In the genomic region with DNA sequence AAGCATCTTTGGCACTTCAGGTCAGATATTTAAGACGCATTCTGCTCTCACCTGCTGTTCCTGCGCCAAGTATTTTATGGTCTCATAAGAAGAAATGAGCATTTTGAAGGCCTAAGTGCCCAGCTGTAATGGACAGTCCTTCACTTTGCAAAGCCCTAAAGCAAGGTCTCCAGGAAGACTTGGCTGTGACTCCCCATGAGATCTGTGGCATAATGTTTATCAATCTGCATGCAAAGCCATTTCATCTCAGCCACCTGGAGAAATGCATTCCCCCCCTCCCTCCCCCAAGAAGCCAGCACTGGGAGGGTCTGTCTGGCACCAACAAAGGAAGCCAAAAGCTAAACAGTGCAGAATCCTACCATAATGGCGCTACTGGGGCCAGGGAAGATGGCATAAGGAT, we compare ENCODE assay signal across 25 mouse cellular contexts.
"Had no signal": no experiment of that assay in that cellular context is flagged by ENCODE, and none has a peak within 500 bp of the region (broad histone marks: within the 10 kb centered on the region; RNA-seq: fewer than 3 reads in every experiment).

No protein-coding gene starts in this region.

- ATAC-seq: hindbrain, embryonic 16.5 days; inflammation-experienced regulatory T-cells, adult 6 months; intestine, embryonic 15.5 days; intestine, postnatal 0 days; liver, embryonic 12.5 days had no signal

- H3K9ac ChIP-seq: heart, embryonic 12.5 days; hindbrain, embryonic 12.5 days; hindbrain, embryonic 14.5 days; intestine, embryonic 15.5 days; limb, embryonic 13.5 days; limb, embryonic 15.5 days; liver, embryonic 12.5 days; liver, embryonic 14.5 days had no signal

- H3K9me3 ChIP-seq: heart, embryonic 12.5 days; hindbrain, embryonic 10.5 days; hindbrain, embryonic 12.5 days; intestine, embryonic 15.5 days; limb, embryonic 13.5 days; limb, embryonic 15.5 days; liver, embryonic 12.5 days had no signal

- H3K36me3 ChIP-seq: heart, embryonic 12.5 days; hindbrain, embryonic 10.5 days; hindbrain, embryonic 12.5 days; intestine, embryonic 15.5 days; limb, embryonic 13.5 days; limb, embryonic 15.5 days; liver, embryonic 12.5 days had no signal

- H3K4me3 ChIP-seq: heart, adult 2 months; heart, embryonic 12.5 days; hindbrain, embryonic 10.5 days; hindbrain, embryonic 12.5 days; intestine, embryonic 15.5 days; layer of hippocampus, adult 2 months; left cerebral cortex, adult 2 months; limb, embryonic 13.5 days; limb, embryonic 15.5 days; liver, embryonic 12.5 days had no signal

- H3K27ac ChIP-seq: heart, adult 2 months; hindbrain, embryonic 10.5 days; hindbrain, embryonic 12.5 days; hindbrain, embryonic 14.5 days; intestine, embryonic 15.5 days; layer of hippocampus, adult 2 months; left cerebral cortex, adult 2 months; limb, embryonic 13.5 days; limb, embryonic 15.5 days; liver, embryonic 12.5 days; liver, embryonic 14.5 days had no signal

- DNase-seq: gastrocnemius, postnatal 14 days; gastrocnemius, postnatal 36 days; heart, adult 2 months; heart, postnatal 10 days; heart, postnatal 4 days; kidney, adult 18-20 months; kidney, adult 8-10 months; kidney, postnatal 10 days; kidney, postnatal 25 days; kidney, postnatal 4 days; layer of hippocampus, adult 9-11 months had no signal

- H3K4me1 ChIP-seq: hindbrain, embryonic 12.5 days; intestine, embryonic 15.5 days; limb, embryonic 15.5 days; liver, embryonic 12.5 days had no signal

- H3K27me3 ChIP-seq: heart, embryonic 12.5 days; hindbrain, embryonic 12.5 days; intestine, embryonic 15.5 days; limb, embryonic 15.5 days; liver, embryonic 12.5 days had no signal

- H3K4me2 ChIP-seq: heart, embryonic 12.5 days; hindbrain, embryonic 12.5 days; hindbrain, embryonic 14.5 days; intestine, embryonic 15.5 days; limb, embryonic 13.5 days; limb, embryonic 15.5 days; liver, embryonic 12.5 days had no signal
